Mouse (Mus musculus) MEL (cell line): ENCODE data around the gene Ch25h.

Source experiments
- CTCF ChIP-seq, 3 experiments: IDR thresholded peaks in 2 of 3; conservative IDR thresholded peaks in 1 of 3; 2 replicates each; pipeline ENCODE4 v1.5.1; 2011 to 2012; ENCODE audit warnings: low read length in 3 of 3, low read depth in 2 of 3, mild to moderate bottlenecking in 2 of 3, improper control_type of control experiment in 1 of 3, inconsistent platforms in 1 of 3, mixed read lengths in 1 of 3, moderate library complexity in 1 of 3; ENCODE audit not compliant: control insufficient read depth in 1 of 3, insufficient read depth in 1 of 3, poor library complexity in 1 of 3, severe bottlenecking in 1 of 3
- E2F4 ChIP-seq: IDR thresholded peaks from 2 replicates; pipeline ENCODE4 v1.6.1; 2011; ENCODE audit warnings: low read depth, low read length, improper control_type of control experiment, borderline replicate concordance
- EP300 ChIP-seq, 2 experiments: IDR thresholded peaks; 2 replicates each; pipeline ENCODE4 v1.6.1; 2011; ENCODE audit warnings: improper control_type of control experiment in 2 of 2, low read length in 2 of 2, low read depth in 1 of 2, mild to moderate bottlenecking in 1 of 2
- HCFC1 ChIP-seq: IDR thresholded peaks from 2 replicates; pipeline ENCODE4 v1.6.1; 2012; ENCODE audit warnings: low read depth, mild to moderate bottlenecking, inconsistent platforms, low read length, improper control_type of control experiment, moderate library complexity
- JUND ChIP-seq: IDR thresholded peaks from 2 replicates; pipeline ENCODE4 v1.6.1; 2011; ENCODE audit warnings: low read depth, mild to moderate bottlenecking, improper control_type of control experiment, low read length
- MAFK ChIP-seq: IDR thresholded peaks from 2 replicates; pipeline ENCODE4 v1.6.1; 2011; ENCODE audit warnings: low read depth, mild to moderate bottlenecking, low read length, improper control_type of control experiment, borderline replicate concordance
- MEF2A ChIP-seq: IDR thresholded peaks from 2 replicates; pipeline ENCODE4 v1.6.1; 2014; ENCODE audit warnings: low read depth, mild to moderate bottlenecking, inconsistent platforms, low read length, improper control_type of control experiment; ENCODE audit not compliant: poor library complexity, insufficient replicate concordance, severe bottlenecking; ENCODE audit errors: extremely low read depth
- POLR2A ChIP-seq, 2 experiments: IDR thresholded peaks; 2 replicates each; pipeline ENCODE4 v1.6.1; 2011 to 2012; ENCODE audit warnings: low read length in 2 of 2, mild to moderate bottlenecking in 2 of 2, control low read depth in 1 of 2, improper control_type of control experiment in 1 of 2, low read depth in 1 of 2, moderate library complexity in 1 of 2; ENCODE audit not compliant: control insufficient read depth in 1 of 2, insufficient read depth in 1 of 2, poor library complexity in 1 of 2
- POLR2AphosphoS2 ChIP-seq: IDR thresholded peaks from 2 replicates; pipeline ENCODE4 v1.6.1; 2011; ENCODE audit warnings: low read length, improper control_type of control experiment
- TAL1 ChIP-seq: IDR thresholded peaks from 2 replicates; pipeline ENCODE4 v1.6.1; 2012; ENCODE audit warnings: mild to moderate bottlenecking, inconsistent platforms, low read length, moderate library complexity, mixed read lengths
- USF2 ChIP-seq, 2 experiments: IDR thresholded peaks; 2 replicates each; pipeline ENCODE4 v1.6.1; 2011 to 2012; ENCODE audit warnings: improper control_type of control experiment in 2 of 2, low read length in 2 of 2, borderline replicate concordance in 1 of 2, inconsistent platforms in 1 of 2, low read depth in 1 of 2, mild to moderate bottlenecking in 1 of 2; ENCODE audit not compliant: insufficient read depth in 1 of 2
- ZNF384 ChIP-seq: IDR thresholded peaks from 2 replicates; pipeline ENCODE4 v1.6.1; 2012; ENCODE audit warnings: low read depth, mild to moderate bottlenecking, inconsistent platforms, low read length, improper control_type of control experiment

DNA sequence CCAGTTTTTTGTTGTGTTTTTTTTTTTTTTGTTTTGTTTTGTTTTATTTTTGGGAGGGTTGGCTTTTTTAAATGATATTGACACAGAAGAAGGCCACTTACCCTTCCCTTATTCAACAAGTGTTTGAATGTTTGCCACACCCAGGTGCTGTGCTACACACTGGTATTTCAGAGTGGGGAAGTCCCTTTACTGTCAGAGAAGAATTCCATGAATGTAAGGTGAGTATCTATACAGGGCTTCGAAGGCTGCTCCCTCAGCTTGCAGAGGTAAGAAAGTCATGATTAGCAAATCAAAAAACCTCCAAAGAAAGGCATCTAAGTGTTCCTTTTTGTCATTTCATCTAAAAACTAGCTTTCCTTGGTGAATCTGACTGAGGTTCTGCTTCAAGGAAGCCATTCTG, 26.1 kb downstream of the Ch25h start:
- TF ChIP-seq CTCF (IDR thresholded peaks at IDR 0.05 in 2 of 3, conservative IDR thresholded peaks at IDR 0.05 in 1 of 3; ENCODE audit: control insufficient read depth in 1 of 3, insufficient read depth in 1 of 3, low read depth in 2 of 3, low read length in 3 of 3, poor library complexity in 1 of 3, severe bottlenecking in 1 of 3) (no peak), POLR2AphosphoS2 (no peak), JUND (no peak), MAFK (no peak), ZNF384 (no peak), E2F4 (no peak), POLR2A (IDR thresholded peaks at IDR 0.05; ENCODE audit: control insufficient read depth in 1 of 2, insufficient read depth in 1 of 2, low read depth in 1 of 2, low read length in 2 of 2, poor library complexity in 1 of 2) (no peak), MEF2A (no peak), EP300 (IDR thresholded peaks at IDR 0.05; ENCODE audit: low read depth in 1 of 2, low read length in 2 of 2) (no peak), HCFC1 (no peak), TAL1 (no peak), USF2 (IDR thresholded peaks at IDR 0.05; ENCODE audit: borderline replicate concordance in 1 of 2, insufficient read depth in 1 of 2, low read depth in 1 of 2, low read length in 2 of 2) (no peak)
